In genomic region chr12:108546508-108547153, GRCm38 (mm10) we compare ENCODE assay signal across 9 mouse cellular contexts. TPM values are rescaled to one million over a fixed set of nuclear protein-coding genes. Genes with fewer than 3 reads are reported as not detected.
DNase-seq lines count a peak whose midpoint lies in the region; ATAC-seq and TF ChIP-seq lines count a peak whose summit lies in the region.
"Had no signal": no experiment of that assay in that cellular context is flagged by ENCODE, and none has a peak within 500 bp of the region (broad histone marks: within the 10 kb centered on the region; RNA-seq: fewer than 3 reads in every experiment).

No protein-coding gene starts in this region.

- H3K27ac ChIP-seq in gastrocnemius, adult 2 months, result peak overlapping the region; percentile 10; the same call in 1 of the 2 replicates
- peak overlapping the region; percentile 67 for H3K27ac ChIP-seq in forebrain, embryonic 14.5 days (ENCODE audit: low read depth, low read length)
- H3K27ac ChIP-seq in limb, embryonic 15.5 days, result peak overlapping the region; percentile 23; the same call in 1 of the 2 replicates

- no peak for DNase-seq in gastrocnemius, adult 2 months
- DNase-seq in gastrocnemius, postnatal 36 days, result no peak
- peak; percentile 40 for DNase-seq in ZHBTc4 (ENCODE audit: low read depth, low spot score)
- peak; percentile 77 for DNase-seq in forebrain, embryonic 14.5 days (ENCODE audit: low spot score)
- no peak for DNase-seq in gastrocnemius, adult 18-20 months (ENCODE audit: low spot score)
- DNase-seq in cerebellum, adult 9-11 months, result no peak
- DNase-seq in c-Kit-positive CD71-positive TER-119-positive erythroid progenitor cells, embryonic 14.5 days (ENCODE audit: low spot score), result no peak
- DNase-seq: B cell, adult 2 months had no signal

- H3K36me3 ChIP-seq in forebrain, embryonic 14.5 days (ENCODE audit: control insufficient read depth, insufficient read depth, low read length), result no peaks in the 10 kb centered on the region
- no peaks in the 10 kb centered on the region for H3K36me3 ChIP-seq in limb, embryonic 15.5 days

- intact Hi-C loops in gastrocnemius, adult 2 months (cut with DNase I), result no loop called here
- intact Hi-C loops in gastrocnemius, postnatal 36 days (cut with DNase I), result no loop called here

- H3K4me1 ChIP-seq in forebrain, embryonic 14.5 days (ENCODE audit: control insufficient read depth, insufficient read depth, low read length), result peaks cover 11% of the 10 kb centered on the region
- peaks cover 9% of the 10 kb centered on the region for H3K4me1 ChIP-seq in limb, embryonic 15.5 days

- no peak overlapping the region for H3K4me2 ChIP-seq in forebrain, embryonic 14.5 days (ENCODE audit: low read length)
- no peak overlapping the region for H3K4me2 ChIP-seq in limb, embryonic 15.5 days

- no peak overlapping the region for H3K4me3 ChIP-seq in gastrocnemius, adult 2 months
- H3K4me3 ChIP-seq in forebrain, embryonic 14.5 days (ENCODE audit: low read depth, low read length), result no peak overlapping the region
- no peak overlapping the region for H3K4me3 ChIP-seq in limb, embryonic 15.5 days

- H3K9me3 ChIP-seq in forebrain, embryonic 14.5 days (replicated peaks; ENCODE audit: control insufficient read depth, low read length), result no peaks in the 10 kb centered on the region
- H3K9me3 ChIP-seq in limb, embryonic 15.5 days, result no peaks in the 10 kb centered on the region

- WGBS in forebrain, embryonic 14.5 days, result 14% methylated on average over 10 of the region's 10 CpGs
- 8% methylated on average over 10 of the region's 10 CpGs for WGBS in limb, embryonic 15.5 days

- no peak for TF ChIP-seq CTCF in gastrocnemius, adult 2 months (IDR thresholded peaks at IDR 0.05)

- no peaks in the 10 kb centered on the region for H3K27me3 ChIP-seq in forebrain, embryonic 14.5 days (replicated peaks; ENCODE audit: control insufficient read depth, insufficient read depth, low read length)
- no peaks in the 10 kb centered on the region for H3K27me3 ChIP-seq in limb, embryonic 15.5 days

- ATAC-seq in forebrain, embryonic 14.5 days, result peak; percentile 84
- no peak for ATAC-seq in limb, embryonic 15.5 days (ENCODE audit: insufficient number of reproducible peaks, low FRiP score, low TSS enrichment, low read depth)

- no peak overlapping the region for H3K9ac ChIP-seq in forebrain, embryonic 14.5 days (ENCODE audit: low read length)
- H3K9ac ChIP-seq in limb, embryonic 15.5 days, result no peak overlapping the region

RNA-seq across cellular contexts. Expression of gene Evl, which starts 7.9 kb away (rescaled TPM):
- total RNA-seq in gastrocnemius, adult 2 months (2021), result 10 to 100 TPM in 1 of 2 experiments, 1 to 10 TPM in 1; 10.0 to 17.7 TPM
- 10 to 100 TPM; 11.5 to 16.7 TPM for total RNA-seq in gastrocnemius, postnatal 36 days (2021)
- 208 and 232 TPM in 2 replicates for polyA plus RNA-seq in forebrain, embryonic 14.5 days (2014; fragmentation: Nextera tagmentation; extraction: Ambion mirVana)
- polyA plus RNA-seq in limb, embryonic 15.5 days (2015; fragmentation: Nextera tagmentation; extraction: Ambion mirVana), result 39.8 and 49.5 TPM in 2 replicates
- total RNA-seq in gastrocnemius, adult 18-20 months (2021), result 1 to 10 TPM; 8.0 to 9.7 TPM

Comparison
In these comparisons a context has a peak if more than half of its experiments do, and no peak if none do; other contexts are left out.
1. DNase-seq: peak in ZHBTc4 (single experiment) and forebrain, embryonic 14.5 days (single experiment); none in gastrocnemius, adult 2 months (single experiment), gastrocnemius, postnatal 36 days (0 of 2), gastrocnemius, adult 18-20 months (single experiment), cerebellum, adult 9-11 months (single experiment) and c-Kit-positive CD71-positive TER-119-positive erythroid progenitor cells, embryonic 14.5 days (single experiment).
2. H3K27ac ChIP-seq: peak in every context shown above with its lines; median percentile 67 in forebrain, embryonic 14.5 days; 23 in limb, embryonic 15.5 days; 10 in gastrocnemius, adult 2 months.